In genomic region chr2:49918692-49919091, GRCm38 (mm10) we compare ENCODE assay signal across 25 mouse cellular contexts.
DNase-seq lines count a peak whose midpoint lies in the region; ATAC-seq and TF ChIP-seq lines count a peak whose summit lies in the region.
"Had no signal": no experiment of that assay in that cellular context is flagged by ENCODE, and none has a peak within 500 bp of the region (broad histone marks: within the 10 kb centered on the region; RNA-seq: fewer than 3 reads in every experiment).

No protein-coding gene starts in this region.

- intact Hi-C loops in left cerebral cortex, postnatal 25 days (cut with DNase I): no loop called here

- H3K36me3 ChIP-seq in forebrain, embryonic 13.5 days (ENCODE audit: poor library complexity, severe bottlenecking): no peaks in the 10 kb centered on the region
- no peaks in the 10 kb centered on the region for H3K36me3 ChIP-seq in forebrain, embryonic 11.5 days (ENCODE audit: control insufficient read depth, insufficient read depth, low read length)
- H3K36me3 ChIP-seq in neural tube, embryonic 12.5 days: no peaks in the 10 kb centered on the region
- H3K36me3 ChIP-seq: heart, embryonic 15.5 days; kidney, embryonic 15.5 days; limb, embryonic 12.5 days; liver, embryonic 12.5 days; lung, embryonic 15.5 days had no signal

- 35% methylated on average over 9 of the region's 9 CpGs for WGBS in forebrain, embryonic 13.5 days
- WGBS in forebrain, embryonic 11.5 days: 51% methylated on average over 9 of the region's 9 CpGs
- 23% methylated on average over 9 of the region's 9 CpGs for whole genome bisulfite sequencing in neural tube, embryonic 12.5 days

- H3K4me2 ChIP-seq in forebrain, embryonic 13.5 days: peak overlapping the region; percentile 4; the same call in 1 of the 2 replicates
- H3K4me2 ChIP-seq in forebrain, embryonic 11.5 days (ENCODE audit: low read depth, low read length, severe bottlenecking): no peak overlapping the region
- H3K4me2 ChIP-seq in neural tube, embryonic 12.5 days (replicated peaks): peak overlapping the region; percentile 26; the same call in 1 of the 2 replicates
- H3K4me2 ChIP-seq: heart, embryonic 15.5 days; kidney, embryonic 15.5 days; limb, embryonic 12.5 days; liver, embryonic 12.5 days; lung, embryonic 15.5 days had no signal

- H3K4me1 ChIP-seq in forebrain, embryonic 13.5 days: peaks cover 32% of the 10 kb centered on the region
- H3K4me1 ChIP-seq in forebrain, embryonic 11.5 days (replicated peaks; ENCODE audit: control insufficient read depth, insufficient read depth, low read length): 0 out of 2 replicates have a peak, but pooled peaks cover 1% of the 10 kb centered on the region
- H3K4me1 ChIP-seq in neural tube, embryonic 12.5 days: peaks cover 7% of the 10 kb centered on the region; the same call in 1 of the 2 replicates
- H3K4me1 ChIP-seq: heart, embryonic 15.5 days; liver, embryonic 12.5 days; lung, embryonic 15.5 days had no signal

- no peaks in the 10 kb centered on the region for H3K27me3 ChIP-seq in forebrain, embryonic 13.5 days
- H3K27me3 ChIP-seq in forebrain, embryonic 11.5 days (ENCODE audit: control insufficient read depth, insufficient read depth, low read length): no peaks in the 10 kb centered on the region
- H3K27me3 ChIP-seq in neural tube, embryonic 12.5 days (replicated peaks): no peaks in the 10 kb centered on the region
- H3K27me3 ChIP-seq: CH12.LX; heart, embryonic 15.5 days; kidney, embryonic 15.5 days; limb, embryonic 12.5 days; liver, embryonic 12.5 days; lung, embryonic 15.5 days had no signal

- TF ChIP-seq POLR2A in brain, embryonic 14.5 days (IDR thresholded peaks at IDR 0.05; ENCODE audit: borderline replicate concordance, extremely low read depth, insufficient read depth, insufficient read length, poor library complexity, severe bottlenecking): no peak

- no peaks in the 10 kb centered on the region for H3K9me3 ChIP-seq in forebrain, embryonic 13.5 days (replicated peaks)
- H3K9me3 ChIP-seq in forebrain, embryonic 11.5 days (ENCODE audit: control insufficient read depth, low read length): no peaks in the 10 kb centered on the region
- H3K9me3 ChIP-seq in neural tube, embryonic 12.5 days: no peaks in the 10 kb centered on the region
- H3K9me3 ChIP-seq: heart, embryonic 15.5 days; kidney, embryonic 15.5 days; limb, embryonic 12.5 days; liver, embryonic 12.5 days; lung, embryonic 15.5 days had no signal

- H3K27ac ChIP-seq in forebrain, embryonic 13.5 days: peak overlapping the region; percentile 67
- H3K27ac ChIP-seq in forebrain, embryonic 11.5 days (ENCODE audit: low read depth, low read length): no peak overlapping the region
- no peak overlapping the region for H3K27ac ChIP-seq in neural tube, embryonic 12.5 days
- H3K27ac ChIP-seq: heart, embryonic 15.5 days; kidney, embryonic 15.5 days; limb, embryonic 12.5 days; liver, embryonic 12.5 days; lung, embryonic 15.5 days had no signal

- H3K4me3 ChIP-seq in forebrain, embryonic 13.5 days: no peak overlapping the region
- no peak overlapping the region for H3K4me3 ChIP-seq in forebrain, embryonic 11.5 days (ENCODE audit: low read depth, low read length)
- H3K4me3 ChIP-seq in neural tube, embryonic 12.5 days: no peak overlapping the region
- H3K4me3 ChIP-seq: heart, embryonic 15.5 days; kidney, embryonic 15.5 days; limb, embryonic 12.5 days; liver, embryonic 12.5 days; lung, embryonic 15.5 days had no signal

- no peak overlapping the region for H3K9ac ChIP-seq in forebrain, embryonic 13.5 days
- no peak overlapping the region for H3K9ac ChIP-seq in forebrain, embryonic 11.5 days (ENCODE audit: low read length)
- no peak overlapping the region for H3K9ac ChIP-seq in neural tube, embryonic 12.5 days
- H3K9ac ChIP-seq: heart, embryonic 15.5 days; kidney, embryonic 15.5 days; limb, embryonic 12.5 days; liver, embryonic 12.5 days; lung, embryonic 15.5 days had no signal

- no peak; the same call in 1 of the 2 replicates for ATAC-seq in forebrain, embryonic 13.5 days
- no peak for ATAC-seq in forebrain, embryonic 11.5 days (replicated peaks; ENCODE audit: low FRiP score)
- no peak for ATAC-seq in neural tube, embryonic 12.5 days (ENCODE audit: low FRiP score, low read depth)
- no peak for ATAC-seq in monocyte, adult 5-6 weeks (replicated peaks; ENCODE audit: insufficient number of reproducible peaks, low FRiP score, low TSS enrichment, poor library complexity, severe bottlenecking)
- ATAC-seq: intestine, postnatal 0 days; liver, embryonic 12.5 days had no signal

- no peak for DNase-seq in forebrain, embryonic 11.5 days (ENCODE audit: low spot score)
- DNase-seq in left cerebral cortex, postnatal 25 days (ENCODE audit: low spot score in 2 of 2): peak; percentile 4 to 8
- DNase-seq in left cerebral cortex, adult 18-20 months (ENCODE audit: low spot score in 2 of 2): no peak
- peak; percentile 64 for DNase-seq in brain, embryonic 14.5 days (ENCODE audit: low read depth)
- DNase-seq in layer of hippocampus, postnatal 14 days (ENCODE audit: low spot score in 2 of 2): no peak
- DNase-seq: adrenal gland, postnatal 25 days; cerebellum, adult 18-20 months; cerebellum, postnatal 25 days; gastrocnemius, postnatal 10 days; heart, adult 18-20 months; kidney, postnatal 4 days; layer of hippocampus, adult 9-11 months; lung, postnatal 4 days; spleen, adult 18-20 months; thymus, adult 18-20 months had no signal

- no peak for TF ChIP-seq CTCF in brain, embryonic 14.5 days (IDR thresholded peaks at IDR 0.05; ENCODE audit: borderline replicate concordance, extremely low read depth, insufficient read depth, insufficient read length)

Comparison
In these comparisons a context has a peak if more than half of its experiments do, and no peak if none do; other contexts are left out.
1. DNase-seq: peak in left cerebral cortex, postnatal 25 days (2 of 2) and brain, embryonic 14.5 days (single experiment); none in forebrain, embryonic 11.5 days (single experiment), left cerebral cortex, adult 18-20 months (0 of 2) and layer of hippocampus, postnatal 14 days (0 of 2).